Mouse (Mus musculus): Measurements from ENCODE around the gene Lpp. TPM values are rescaled to one million over a fixed set of nuclear protein-coding genes. Genes with fewer than 3 reads are reported as not detected.

The Lpp gene
- polyA plus RNA-seq, 1 experiment from 2014 or later = 46.6 TPM

DNA sequence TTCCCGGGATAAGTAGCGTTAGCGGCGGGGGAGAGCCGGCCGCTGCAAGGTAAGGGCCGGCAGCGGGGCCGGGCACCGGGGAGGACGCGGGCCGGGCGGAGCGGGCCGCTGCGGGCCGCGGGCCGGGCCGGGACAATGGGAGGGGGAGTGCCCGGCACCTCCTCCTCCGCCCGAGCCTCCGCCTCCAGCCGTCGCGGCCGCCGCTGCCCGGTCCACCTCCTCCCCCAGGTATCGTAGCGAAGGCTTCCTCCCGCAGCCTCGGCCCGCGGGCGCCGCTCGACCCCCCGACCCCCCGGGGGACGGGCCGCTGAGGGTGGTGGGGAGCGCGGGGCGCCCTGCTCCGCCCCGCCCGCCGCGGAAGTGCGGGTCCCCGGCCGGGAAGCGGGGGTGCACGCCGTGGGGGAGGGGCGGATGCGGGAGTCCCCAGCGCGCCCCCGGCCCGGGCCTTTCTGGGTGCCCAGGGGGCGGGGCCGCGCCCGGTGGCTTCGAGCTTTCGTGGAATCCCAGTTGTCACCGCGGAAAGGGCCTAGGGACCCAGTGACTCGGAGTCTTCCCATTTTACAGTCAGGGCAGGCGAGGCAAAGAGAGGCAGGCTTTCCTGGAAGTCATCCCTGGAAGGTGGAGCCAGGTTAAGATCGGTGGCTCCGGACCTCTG is 376 bp downstream of the Lpp start:
- peak; percentile 58 for ATAC-seq (ENCODE audit: insufficient number of reproducible peaks, insufficient read depth, low FRiP score, low read depth)
- WGBS = under 1% methylated on average over 54 of the region's 76 CpGs
- peaks cover 23 to 46% of the 10 kb centered on the region in 2 experiments for H3K4me1 ChIP-seq (ENCODE audit: control insufficient read depth in 2 of 2, insufficient read depth in 2 of 2, low read length in 2 of 2)

DNA sequence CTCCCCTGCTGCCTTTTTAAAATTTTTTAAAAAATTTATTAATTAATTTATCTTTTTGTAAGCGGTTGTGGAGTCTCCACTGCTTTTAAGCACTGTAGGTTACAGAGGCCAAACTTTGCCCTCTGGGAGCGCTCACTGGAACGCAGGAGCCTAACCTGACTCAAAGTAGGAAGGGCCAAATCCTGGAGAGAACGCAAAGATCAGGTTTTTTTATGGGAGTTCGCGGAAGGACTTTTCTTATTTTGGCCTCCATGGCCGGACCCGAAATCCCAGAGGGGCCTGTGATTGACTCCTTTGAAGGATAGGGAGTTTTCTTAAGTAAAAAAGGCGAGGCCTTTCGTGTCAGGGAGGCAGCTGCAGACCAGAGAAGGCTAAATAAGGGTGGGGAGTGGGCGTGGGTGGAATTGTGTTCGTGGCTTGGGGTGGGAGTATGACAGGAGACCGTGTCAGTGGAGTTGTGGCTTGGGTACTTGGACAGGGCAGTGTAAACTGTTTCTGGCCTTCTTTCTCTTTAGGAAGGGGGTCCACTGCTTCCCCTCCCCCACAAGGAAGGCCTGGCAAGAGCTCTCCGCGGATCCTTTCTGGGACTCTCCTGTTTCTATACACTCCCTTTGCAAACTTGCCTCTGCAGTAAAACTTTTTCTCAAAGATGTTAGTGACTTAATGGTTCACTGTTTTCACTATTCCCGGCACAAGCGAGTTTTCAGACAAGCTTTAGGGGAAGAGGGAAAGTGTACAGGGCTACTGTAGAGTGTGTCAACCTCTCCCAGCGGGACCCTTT is 1.1 kb downstream of the Lpp start:
- ATAC-seq (ENCODE audit: insufficient number of reproducible peaks, insufficient read depth, low FRiP score, low read depth) = no peak

More for the DNA sequence above, 376 bp downstream of the Lpp start:
- no peaks in the 10 kb centered on the region for H3K27me3 ChIP-seq (ENCODE audit: control insufficient read depth, insufficient read depth, low read length)
- peak overlapping the region; percentile 90 to 95 for H3K4me3 ChIP-seq (ENCODE audit: control insufficient read depth in 1 of 2, insufficient read depth in 1 of 2, low read depth in 1 of 2, low read length in 2 of 2)
- peak overlapping the region; percentile 94 to 99 for H3K27ac ChIP-seq (replicated peaks in 1 of 2; ENCODE audit: control insufficient read depth in 1 of 2, insufficient read depth in 1 of 2, low read depth in 2 of 2, low read length in 2 of 2)
- H3K9ac ChIP-seq (ENCODE audit: low read length) = peak overlapping the region; percentile 96
- H3K9me3 ChIP-seq (ENCODE audit: control insufficient read depth, low read length) = no peaks in the 10 kb centered on the region
- H3K4me2 ChIP-seq (ENCODE audit: low read length) = peak overlapping the region; percentile 71
- H3K36me3 ChIP-seq (ENCODE audit: control insufficient read depth, insufficient read depth, low read length) = peaks cover 3% of the 10 kb centered on the region; the same call in 1 of the 2 replicates

DNA sequence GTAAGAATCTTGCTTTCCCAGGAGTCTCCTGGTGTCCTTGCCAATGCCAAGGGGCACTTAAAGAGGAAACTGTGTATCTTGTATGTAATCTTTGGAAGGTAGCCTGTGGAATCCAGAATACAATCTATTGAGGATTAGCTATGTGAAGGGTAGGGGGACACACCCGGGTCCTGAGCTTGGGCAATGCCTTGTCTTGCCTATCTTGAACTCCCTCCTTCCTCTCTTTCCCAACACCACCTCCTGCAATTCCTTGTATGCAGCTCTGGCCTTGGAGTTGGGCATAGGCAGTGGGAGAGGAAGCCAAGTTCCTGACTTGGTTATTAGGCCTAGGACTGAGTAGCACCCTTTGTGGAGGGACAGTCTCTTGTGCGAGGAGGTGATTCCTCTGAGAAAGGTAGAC is 1.8 kb downstream of the Lpp start:
- Histone ChIP-seq H3K4me1 (ENCODE audit: control insufficient read depth in 2 of 2, insufficient read depth in 2 of 2, low read length in 2 of 2) (peaks cover 25 to 46% of the 10 kb centered on the region in 2 experiments), H3K4me2 (ENCODE audit: low read length) (peak overlapping the region; percentile 71)
- WGBS = 53% methylated on average over 2 of the region's 2 CpGs

More for the DNA sequence above, 1.1 kb downstream of the Lpp start:
- H3K27me3 ChIP-seq (ENCODE audit: control insufficient read depth, insufficient read depth, low read length) = no peaks in the 10 kb centered on the region
- peaks cover 23 to 46% of the 10 kb centered on the region in 2 experiments for H3K4me1 ChIP-seq (ENCODE audit: control insufficient read depth in 2 of 2, insufficient read depth in 2 of 2, low read length in 2 of 2)
- peak overlapping the region; percentile 94 to 99 for H3K27ac ChIP-seq (replicated peaks in 1 of 2; ENCODE audit: control insufficient read depth in 1 of 2, insufficient read depth in 1 of 2, low read depth in 2 of 2, low read length in 2 of 2)
- no peaks in the 10 kb centered on the region for H3K9me3 ChIP-seq (ENCODE audit: control insufficient read depth, low read length)
- H3K4me3 ChIP-seq (ENCODE audit: control insufficient read depth in 1 of 2, insufficient read depth in 1 of 2, low read depth in 1 of 2, low read length in 2 of 2) = peak overlapping the region; percentile 90 to 95
- H3K36me3 ChIP-seq (ENCODE audit: control insufficient read depth, insufficient read depth, low read length) = peaks cover 3% of the 10 kb centered on the region; the same call in 1 of the 2 replicates
- H3K9ac ChIP-seq (ENCODE audit: low read length) = peak overlapping the region; percentile 96
- WGBS = 4% methylated on average over 18 of the region's 18 CpGs
- H3K4me2 ChIP-seq (ENCODE audit: low read length) = peak overlapping the region; percentile 71

DNA sequence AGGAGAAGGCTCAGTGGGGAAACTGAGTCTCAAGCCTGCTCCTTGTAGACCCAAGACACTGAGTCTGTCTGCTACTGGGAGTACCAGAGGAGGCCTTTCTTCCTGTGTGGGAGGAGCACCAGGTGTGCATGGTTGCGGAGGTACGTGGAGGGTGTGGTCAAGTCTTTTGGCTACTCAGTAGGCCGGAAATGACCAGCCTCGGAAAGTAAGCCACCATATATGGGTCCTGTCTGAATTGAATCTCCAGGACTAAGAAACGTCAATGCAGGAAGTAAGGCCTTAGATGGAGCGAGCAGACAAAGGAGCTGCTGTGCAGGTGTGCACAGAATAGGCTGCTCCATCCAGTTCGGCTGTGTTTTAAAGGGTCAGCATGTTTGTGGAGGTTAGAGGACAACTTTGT is 3.2 kb downstream of the Lpp start:
- Histone ChIP-seq H3K4me3 (ENCODE audit: control insufficient read depth in 1 of 2, insufficient read depth in 1 of 2, low read depth in 1 of 2, low read length in 2 of 2) (no peak overlapping the region), H3K9me3 (ENCODE audit: control insufficient read depth, low read length) (no peaks in the 10 kb centered on the region), H3K36me3 (ENCODE audit: control insufficient read depth, insufficient read depth, low read length) (peaks cover 3% of the 10 kb centered on the region; the same call in 1 of the 2 replicates), H3K4me2 (ENCODE audit: low read length) (no peak overlapping the region), H3K4me1 (ENCODE audit: control insufficient read depth in 2 of 2, insufficient read depth in 2 of 2, low read length in 2 of 2) (peaks cover 23 to 38% of the 10 kb centered on the region in 2 experiments), H3K27ac (replicated peaks in 1 of 2; ENCODE audit: control insufficient read depth in 1 of 2, insufficient read depth in 1 of 2, low read depth in 2 of 2, low read length in 2 of 2) (no peak overlapping the region), H3K9ac (ENCODE audit: low read length) (no peak overlapping the region), H3K27me3 (ENCODE audit: control insufficient read depth, insufficient read depth, low read length) (no peaks in the 10 kb centered on the region)
- WGBS = 88% methylated on average over 7 of the region's 7 CpGs
- no peak for ATAC-seq (ENCODE audit: insufficient number of reproducible peaks, insufficient read depth, low FRiP score, low read depth)

More for the DNA sequence above, 1.8 kb downstream of the Lpp start:
- H3K4me3 ChIP-seq (ENCODE audit: control insufficient read depth in 1 of 2, insufficient read depth in 1 of 2, low read depth in 1 of 2, low read length in 2 of 2) = peak overlapping the region; percentile 90 to 95
- H3K9ac ChIP-seq (ENCODE audit: low read length) = peak overlapping the region; percentile 96
- no peaks in the 10 kb centered on the region for H3K9me3 ChIP-seq (ENCODE audit: control insufficient read depth, low read length)
- ATAC-seq (ENCODE audit: insufficient number of reproducible peaks, insufficient read depth, low FRiP score, low read depth) = no peak
- H3K27ac ChIP-seq (replicated peaks in 1 of 2; ENCODE audit: control insufficient read depth in 1 of 2, insufficient read depth in 1 of 2, low read depth in 2 of 2, low read length in 2 of 2) = peak overlapping the region; percentile 94 to 99
- H3K36me3 ChIP-seq (ENCODE audit: control insufficient read depth, insufficient read depth, low read length) = peaks cover 3% of the 10 kb centered on the region; the same call in 1 of the 2 replicates
- H3K27me3 ChIP-seq (ENCODE audit: control insufficient read depth, insufficient read depth, low read length) = no peaks in the 10 kb centered on the region

DNA sequence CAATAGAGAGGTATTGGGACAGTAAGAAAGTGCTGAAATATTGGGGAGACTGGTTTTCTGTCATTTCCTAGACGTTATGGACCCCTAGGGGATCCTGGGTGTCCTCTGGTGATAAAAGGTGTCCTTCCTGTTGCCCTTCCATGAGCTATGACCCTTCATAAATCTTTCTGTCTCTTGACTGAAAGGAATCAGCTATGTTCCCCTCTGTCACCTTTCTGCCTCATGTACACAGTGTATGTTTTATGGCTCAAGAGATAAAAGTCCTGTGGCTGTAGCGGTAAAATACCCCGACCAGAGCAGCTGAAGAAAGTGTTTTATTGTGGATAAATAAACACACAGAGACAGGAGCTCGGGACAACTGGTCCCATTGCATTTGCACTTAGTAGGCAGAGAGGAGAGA is 5.2 kb downstream of the Lpp start:
- peaks cover 15 to 33% of the 10 kb centered on the region in 2 experiments for H3K4me1 ChIP-seq (ENCODE audit: control insufficient read depth in 2 of 2, insufficient read depth in 2 of 2, low read length in 2 of 2)
- H3K36me3 ChIP-seq (ENCODE audit: control insufficient read depth, insufficient read depth, low read length) = peaks cover 6% of the 10 kb centered on the region; the same call in 1 of the 2 replicates
- H3K27me3 ChIP-seq (ENCODE audit: control insufficient read depth, insufficient read depth, low read length) = no peaks in the 10 kb centered on the region
- H3K4me3 ChIP-seq (ENCODE audit: control insufficient read depth in 1 of 2, insufficient read depth in 1 of 2, low read depth in 1 of 2, low read length in 2 of 2) = no peak overlapping the region
- 52% methylated on average over 4 of the region's 4 CpGs for WGBS
- no peak overlapping the region for H3K4me2 ChIP-seq (ENCODE audit: low read length)
- ATAC-seq (ENCODE audit: insufficient number of reproducible peaks, insufficient read depth, low FRiP score, low read depth) = no peak
- no peaks in the 10 kb centered on the region for H3K9me3 ChIP-seq (ENCODE audit: control insufficient read depth, low read length)
- H3K9ac ChIP-seq (ENCODE audit: low read length) = no peak overlapping the region
- no peak overlapping the region for H3K27ac ChIP-seq (replicated peaks in 1 of 2; ENCODE audit: control insufficient read depth in 1 of 2, insufficient read depth in 1 of 2, low read depth in 2 of 2, low read length in 2 of 2)

DNA sequence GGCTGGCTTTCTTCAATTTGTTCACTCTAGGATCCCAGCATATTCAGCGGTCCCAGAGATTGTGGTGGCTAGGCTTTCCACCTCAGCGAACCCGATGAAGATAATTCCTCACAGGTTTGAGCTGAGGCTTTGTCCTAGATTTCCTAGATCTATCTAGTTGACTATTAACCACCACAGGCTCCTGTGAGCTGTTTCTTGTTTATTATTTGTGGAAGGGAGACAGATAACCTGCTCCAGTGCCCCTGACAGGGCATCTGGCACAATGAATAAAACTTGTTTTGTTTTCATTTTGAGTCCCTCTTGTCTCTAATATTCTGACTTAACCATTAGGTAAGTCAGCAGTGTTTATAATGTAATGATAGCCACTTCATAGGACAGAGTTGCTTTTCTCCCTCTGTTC is 5.6 kb downstream of the Lpp start:
- no peak overlapping the region for H3K4me3 ChIP-seq (ENCODE audit: control insufficient read depth in 1 of 2, insufficient read depth in 1 of 2, low read depth in 1 of 2, low read length in 2 of 2)
- no peak for ATAC-seq (ENCODE audit: insufficient number of reproducible peaks, insufficient read depth, low FRiP score, low read depth)

DNA sequence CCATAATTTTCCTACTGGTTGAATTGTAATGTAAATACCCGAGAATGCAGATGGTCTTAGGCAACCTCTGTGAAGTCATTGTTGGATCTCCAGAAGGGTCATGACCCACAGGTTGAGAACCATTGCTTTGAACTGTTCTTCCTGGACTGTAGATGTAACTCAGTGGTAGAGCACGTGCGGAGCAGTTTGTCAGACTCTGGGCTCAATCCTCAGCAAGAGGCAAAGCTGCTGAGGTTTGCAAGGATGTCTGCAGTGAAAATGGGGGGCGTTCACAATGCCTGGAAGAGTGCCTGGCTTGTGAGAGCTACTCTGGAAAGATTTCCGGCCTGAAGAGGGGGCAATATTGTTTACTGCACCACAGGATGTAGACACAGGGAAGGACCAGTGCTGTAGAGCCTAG is 6.2 kb downstream of the Lpp start:
- 59% methylated on average over 5 of the region's 5 CpGs for WGBS
- peaks cover 16% of the 10 kb centered on the region for H3K36me3 ChIP-seq (ENCODE audit: control insufficient read depth, insufficient read depth, low read length)
- no peak overlapping the region for H3K4me2 ChIP-seq (ENCODE audit: low read length)
- no peak overlapping the region for H3K4me3 ChIP-seq (ENCODE audit: control insufficient read depth in 1 of 2, insufficient read depth in 1 of 2, low read depth in 1 of 2, low read length in 2 of 2)
- H3K27ac ChIP-seq (replicated peaks in 1 of 2; ENCODE audit: control insufficient read depth in 1 of 2, insufficient read depth in 1 of 2, low read depth in 2 of 2, low read length in 2 of 2) = 0 out of 4 replicates have a peak overlapping the region, but pooled peaks of 1 of the 2 experiments have one; percentile 12
- no peak for ATAC-seq (ENCODE audit: insufficient number of reproducible peaks, insufficient read depth, low FRiP score, low read depth)
- H3K27me3 ChIP-seq (ENCODE audit: control insufficient read depth, insufficient read depth, low read length) = no peaks in the 10 kb centered on the region
- no peak overlapping the region for H3K9ac ChIP-seq (ENCODE audit: low read length)
- no peaks in the 10 kb centered on the region for H3K9me3 ChIP-seq (ENCODE audit: control insufficient read depth, low read length)
- peaks cover 15 to 33% of the 10 kb centered on the region in 2 experiments for H3K4me1 ChIP-seq (ENCODE audit: control insufficient read depth in 2 of 2, insufficient read depth in 2 of 2, low read length in 2 of 2)

More for the DNA sequence above, 5.6 kb downstream of the Lpp start:
- WGBS = 84% methylated on average over 3 of the region's 3 CpGs
- Histone ChIP-seq H3K27ac (replicated peaks in 1 of 2; ENCODE audit: control insufficient read depth in 1 of 2, insufficient read depth in 1 of 2, low read depth in 2 of 2, low read length in 2 of 2) (no peak overlapping the region), H3K9ac (ENCODE audit: low read length) (no peak overlapping the region), H3K36me3 (ENCODE audit: control insufficient read depth, insufficient read depth, low read length) (peaks cover 10% of the 10 kb centered on the region), H3K9me3 (ENCODE audit: control insufficient read depth, low read length) (no peaks in the 10 kb centered on the region), H3K4me2 (ENCODE audit: low read length) (no peak overlapping the region), H3K27me3 (ENCODE audit: control insufficient read depth, insufficient read depth, low read length) (no peaks in the 10 kb centered on the region), H3K4me1 (ENCODE audit: control insufficient read depth in 2 of 2, insufficient read depth in 2 of 2, low read length in 2 of 2) (peaks cover 15 to 33% of the 10 kb centered on the region in 2 experiments)

Measured in heart, embryonic 14.5 days (tissue).